In genomic region chr16:4754045-4754444, GRCm38 (mm10) we compare ENCODE assay signal across 16 mouse cellular contexts.
"Had no signal": no experiment of that assay in that cellular context is flagged by ENCODE, and none has a peak within 500 bp of the region (broad histone marks: within the 10 kb centered on the region; RNA-seq: fewer than 3 reads in every experiment).

No protein-coding gene starts in this region.

- H3K27me3 ChIP-seq: kidney, embryonic 15.5 days; limb, embryonic 12.5 days; midbrain, embryonic 15.5 days; neural tube, embryonic 13.5 days had no signal

- H3K9ac ChIP-seq: kidney, embryonic 15.5 days; limb, embryonic 12.5 days; liver, embryonic 14.5 days; lung, embryonic 14.5 days; midbrain, embryonic 15.5 days; neural tube, embryonic 13.5 days had no signal

- H3K4me1 ChIP-seq: limb, embryonic 12.5 days had no signal

- H3K4me3 ChIP-seq: kidney, embryonic 15.5 days; limb, embryonic 12.5 days; midbrain, embryonic 10.5 days; midbrain, embryonic 15.5 days; neural tube, embryonic 13.5 days had no signal

- H3K9me3 ChIP-seq: kidney, embryonic 15.5 days; limb, embryonic 12.5 days; midbrain, embryonic 15.5 days had no signal

- ATAC-seq: midbrain, embryonic 15.5 days had no signal

- H3K36me3 ChIP-seq: midbrain, embryonic 15.5 days had no signal

- H3K27ac ChIP-seq: kidney, embryonic 15.5 days; limb, embryonic 12.5 days; liver, embryonic 14.5 days; midbrain, embryonic 10.5 days; midbrain, embryonic 15.5 days; neural tube, embryonic 13.5 days; stomach, postnatal 0 days had no signal

- DNase-seq: kidney, adult 11 months; kidney, postnatal 14 days; layer of hippocampus, adult 9-11 months; layer of hippocampus, postnatal 36 days; liver; lung, embryonic 14.5 days; lung, postnatal 10 days; right cerebral cortex, postnatal 14 days; thymus, postnatal 4 days had no signal

- H3K4me2 ChIP-seq: kidney, embryonic 15.5 days; limb, embryonic 12.5 days; lung, embryonic 14.5 days; midbrain, embryonic 15.5 days; neural tube, embryonic 13.5 days had no signal
